In the genomic region with DNA sequence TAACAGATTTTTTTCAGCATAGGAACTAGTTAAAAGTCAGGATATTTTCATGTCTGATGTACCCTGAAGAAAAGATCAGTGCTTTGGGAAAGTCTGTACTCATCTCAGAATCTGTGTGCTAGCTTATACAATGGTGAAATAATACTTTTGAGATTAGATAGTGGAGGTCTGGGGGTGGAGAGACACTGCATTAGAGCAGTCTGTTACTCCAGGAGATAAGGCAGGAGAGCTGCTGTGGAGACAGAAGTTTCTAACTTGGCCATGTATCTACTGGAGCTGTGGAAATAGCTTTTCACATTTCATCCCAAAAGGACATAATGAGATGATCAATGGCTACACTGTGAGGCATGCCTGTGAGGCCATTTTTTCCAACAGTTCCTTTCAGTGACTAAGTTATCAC, we compare ENCODE assay signal across 29 mouse cellular contexts. TPM values are rescaled to one million over a fixed set of nuclear protein-coding genes. Genes with fewer than 3 reads are reported as not detected.
DNase-seq lines count a peak whose midpoint lies in the region; ATAC-seq and TF ChIP-seq lines count a peak whose summit lies in the region.
"Had no signal": no experiment of that assay in that cellular context is flagged by ENCODE, and none has a peak within 500 bp of the region (broad histone marks: within the 10 kb centered on the region; RNA-seq: fewer than 3 reads in every experiment).

No protein-coding gene starts in this region.

- no peak overlapping the region for H3K4me3 ChIP-seq in MEL (ENCODE audit: control insufficient read depth in 1 of 2, insufficient read depth in 1 of 2, low read depth in 2 of 2, low read length in 2 of 2)
- no peak overlapping the region for H3K4me3 ChIP-seq in intestine, embryonic 16.5 days (ENCODE audit: low read length)
- H3K4me3 ChIP-seq: embryonic facial prominence, embryonic 13.5 days; embryonic facial prominence, embryonic 15.5 days; erythroblast, embryonic 14.5 days; forebrain, embryonic 10.5 days; forebrain, embryonic 13.5 days; forebrain, embryonic 15.5 days had no signal

- no peak for TF ChIP-seq CTCF in MEL (IDR thresholded peaks at IDR 0.05 in 2 of 3, conservative IDR thresholded peaks at IDR 0.05 in 1 of 3; ENCODE audit: control insufficient read depth in 1 of 3, insufficient read depth in 1 of 3, low read depth in 2 of 3, low read length in 3 of 3, poor library complexity in 1 of 3, severe bottlenecking in 1 of 3)

- no peak overlapping the region for H3K9ac ChIP-seq in MEL (ENCODE audit: control insufficient read depth, low read depth, low read length, poor library complexity, severe bottlenecking)
- H3K9ac ChIP-seq in intestine, embryonic 16.5 days (ENCODE audit: low read depth, low read length): no peak overlapping the region
- H3K9ac ChIP-seq: embryonic facial prominence, embryonic 13.5 days; embryonic facial prominence, embryonic 15.5 days; forebrain, embryonic 13.5 days; forebrain, embryonic 15.5 days; forebrain, postnatal 0 days had no signal

- H3K4me1 ChIP-seq in MEL (ENCODE audit: control insufficient read depth in 1 of 2, insufficient read depth in 2 of 2, low read length in 2 of 2): peaks cover 5 to 10% of the 10 kb centered on the region in 2 experiments; a peak in 2 of 4 replicates
- no peaks in the 10 kb centered on the region for H3K4me1 ChIP-seq in intestine, embryonic 16.5 days (ENCODE audit: control insufficient read depth, insufficient read depth, low read length)
- H3K4me1 ChIP-seq: embryonic facial prominence, embryonic 13.5 days; embryonic facial prominence, embryonic 15.5 days; forebrain, embryonic 10.5 days; forebrain, embryonic 13.5 days; forebrain, embryonic 15.5 days had no signal

- no peaks in the 10 kb centered on the region for H3K27me3 ChIP-seq in MEL (ENCODE audit: control insufficient read depth in 1 of 2, insufficient read depth in 2 of 2, low read length in 2 of 2)
- H3K27me3 ChIP-seq in intestine, embryonic 16.5 days (replicated peaks; ENCODE audit: control insufficient read depth, insufficient read depth, low read length): no peaks in the 10 kb centered on the region
- H3K27me3 ChIP-seq: embryonic facial prominence, embryonic 13.5 days; embryonic facial prominence, embryonic 15.5 days; forebrain, embryonic 13.5 days; forebrain, embryonic 15.5 days had no signal

- TF ChIP-seq EP300 in MEL (IDR thresholded peaks at IDR 0.05; ENCODE audit: low read depth in 1 of 2, low read length in 2 of 2): peak; percentile 66 to 76

- no peaks in the 10 kb centered on the region for H3K9me3 ChIP-seq in MEL (replicated peaks; ENCODE audit: insufficient read depth, low read length)
- H3K9me3 ChIP-seq in intestine, embryonic 16.5 days (ENCODE audit: control insufficient read depth, low read length): 0 out of 2 replicates have a peak, but pooled peaks cover 6% of the 10 kb centered on the region
- H3K9me3 ChIP-seq: embryonic facial prominence, embryonic 15.5 days; forebrain, embryonic 15.5 days; G1E had no signal

- ATAC-seq in intestine, embryonic 16.5 days: no peak
- ATAC-seq: activated CD4-positive, CD25-positive, alpha-beta regulatory T cell, adult 4 months; forebrain, embryonic 13.5 days; forebrain, embryonic 15.5 days; forebrain, postnatal 0 days; Patski had no signal

- no peak for TF ChIP-seq RAD21 in MEL (IDR thresholded peaks at IDR 0.05; ENCODE audit: low read depth, low read length)

- H3K27ac ChIP-seq in MEL (ENCODE audit: control insufficient read depth, low read depth, low read length): peak overlapping the region; percentile 61
- no peak overlapping the region for H3K27ac ChIP-seq in intestine, embryonic 16.5 days (ENCODE audit: low read length)
- H3K27ac ChIP-seq: embryonic facial prominence, embryonic 13.5 days; embryonic facial prominence, embryonic 15.5 days; forebrain, embryonic 10.5 days; forebrain, embryonic 13.5 days; forebrain, embryonic 15.5 days had no signal

- no peak overlapping the region for H3K4me2 ChIP-seq in intestine, embryonic 16.5 days (ENCODE audit: low read depth, low read length)
- H3K4me2 ChIP-seq: embryonic facial prominence, embryonic 13.5 days; embryonic facial prominence, embryonic 15.5 days; forebrain, embryonic 13.5 days; forebrain, embryonic 15.5 days had no signal

- peaks cover 0 to 14% of the 10 kb centered on the region in 2 experiments; a peak in 2 of 4 replicates for H3K36me3 ChIP-seq in MEL (ENCODE audit: control insufficient read depth in 1 of 2, insufficient read depth in 2 of 2, low read length in 2 of 2)
- no peaks in the 10 kb centered on the region for H3K36me3 ChIP-seq in intestine, embryonic 16.5 days (ENCODE audit: control insufficient read depth, insufficient read depth, low read length)
- H3K36me3 ChIP-seq: embryonic facial prominence, embryonic 13.5 days; embryonic facial prominence, embryonic 15.5 days; forebrain, embryonic 10.5 days; forebrain, embryonic 15.5 days; G1E had no signal

- peak; percentile 7 for DNase-seq in thymus, postnatal 4 days
- no peak for DNase-seq in thymus, postnatal 25 days
- peak; percentile 55 for DNase-seq in MEL (ENCODE audit: low read depth, low spot score)
- no peak for DNase-seq in adrenal gland, postnatal 10 days
- DNase-seq: adrenal gland, adult 8-10 months; adrenal gland, postnatal 25 days; cerebellum, adult 11 months; cerebellum, adult 18-20 months; cerebellum, adult 8-10 months; cerebellum, adult 9-11 months; cerebellum, postnatal 14 days; cerebellum, postnatal 36 days; embryo, embryonic 11 days; forebrain, postnatal 0 days had no signal

- TF ChIP-seq POLR2A in MEL (IDR thresholded peaks at IDR 0.05; ENCODE audit: control insufficient read depth in 1 of 2, insufficient read depth in 1 of 2, low read depth in 1 of 2, low read length in 2 of 2, poor library complexity in 1 of 2): no peak

- H3K79me2 ChIP-seq in MEL (ENCODE audit: control insufficient read depth, insufficient read depth, low read length, poor library complexity): no peaks in the 10 kb centered on the region; the same call in 1 of the 2 replicates

TF ChIP-seq in MEL, 35 proteins besides CTCF, POLR2A, EP300 and RAD21:
- no peak for TF ChIP-seq KAT2A (conservative IDR thresholded peaks at IDR 0.05; ENCODE audit: low read depth, low read length)
- peak; percentile 29; the same call in 1 of the 2 replicates for TF ChIP-seq TCF12 (IDR thresholded peaks at IDR 0.05; ENCODE audit: low read depth, low read length)
- peak; percentile 67 for TF ChIP-seq ETS1 (IDR thresholded peaks at IDR 0.05; ENCODE audit: low read depth, low read length)
- 0 out of 2 replicates have a peak, but pooled peaks have one; percentile 24 for TF ChIP-seq MAX (IDR thresholded peaks at IDR 0.05; ENCODE audit: low read length)
- TF ChIP-seq GATA1 (IDR thresholded peaks at IDR 0.05; ENCODE audit: low read depth, low read length): peak; percentile 92
- TF ChIP-seq UBTF (IDR thresholded peaks at IDR 0.05; ENCODE audit: borderline replicate concordance, insufficient read depth, low read depth, low read length): no peak
- peak; percentile 84 for TF ChIP-seq RCOR1 (IDR thresholded peaks at IDR 0.05; ENCODE audit: low read depth, low read length)

RNA-seq across cellular contexts. Expression of a gene that starts 17.0 kb away (rescaled TPM):
- total RNA-seq in MEL (2012; rRNA removed): not detected in 2 replicates
- polyA plus RNA-seq in MEL (2012; ENCODE audit: insufficient read depth in 1 of 2, insufficient read length in 2 of 2, low read depth in 1 of 2, low replicate concordance in 2 of 2, missing spikeins in 1 of 2): not detected
- 9.3 and 9.9 TPM in 2 replicates for polyA plus RNA-seq in intestine, embryonic 16.5 days (2015; fragmentation: Nextera tagmentation; extraction: Ambion mirVana)
- 10 to 100 TPM; 28.7 to 37.4 TPM for total RNA-seq in adrenal gland, postnatal 10 days (2021)
- polyA plus RNA-seq: C2C12; erythroblast, embryonic 14.5 days; G1E; Patski had no signal

RNA-seq across cellular contexts. Expression of a gene that starts 17.9 kb away (rescaled TPM):
- not detected in 2 replicates for total RNA-seq in MEL (2012; rRNA removed)
- polyA plus RNA-seq in MEL (2012; ENCODE audit: insufficient read depth in 1 of 2, insufficient read length in 2 of 2, low read depth in 1 of 2, low replicate concordance in 2 of 2, missing spikeins in 1 of 2): under 1 TPM in 1 of 2 experiments, not detected in 1; 0.03 TPM
- polyA plus RNA-seq in intestine, embryonic 16.5 days (2015; fragmentation: Nextera tagmentation; extraction: Ambion mirVana): not detected in 2 replicates
- not detected for total RNA-seq in adrenal gland, postnatal 10 days (2021)
- total RNA-seq: adrenal gland, adult 18-20 months; adrenal gland, adult 8-10 months; adrenal gland, postnatal 25 days; adrenal gland, postnatal 4 days; common myeloid progenitor, adult 5-6 weeks; G1E had no signal
- polyA plus RNA-seq: activated CD4-positive, CD25-positive, alpha-beta regulatory T cell, adult 4 months; C2C12; embryonic facial prominence, embryonic 11.5 days; embryonic facial prominence, embryonic 15.5 days; erythroblast, embryonic 14.5 days; G1E; Patski had no signal

Comparison
In these comparisons a context has a peak if more than half of its experiments do, and no peak if none do; other contexts are left out.
1. DNase-seq: peak in thymus, postnatal 4 days (single experiment) and MEL (single experiment); none in thymus, postnatal 25 days (single experiment) and adrenal gland, postnatal 10 days (single experiment).
2. RNA of a gene that starts 17.0 kb away (total RNA-seq): 28.7 to 37.4 TPM in adrenal gland, postnatal 10 days; not detected in MEL; every median in the first group is over 10 times any median in the second.